Mouse (Mus musculus): ENCODE data around the gene Wbp2. TPM values are rescaled to one million over a fixed set of nuclear protein-coding genes. Genes with fewer than 3 reads are reported as not detected.
A peak's percentile ranks its signal among the peaks of the same experiment; 100 is the strongest.
"Not testable (repeated sequence)": the region's sequence is repeated elsewhere in the genome, so short reads cannot be mapped to it uniquely, and the experiment has no call there.

The Wbp2 gene
- total RNA-seq (2021), result 100 to 1,000 TPM; 126 to 136 TPM
- long read RNA-seq, experiment 1, transcript Wbp2-201 (8 exons, 1,826 nt), result major isoform, 44 of 75 reads
- long read RNA-seq, experiment 1, partial matches to known transcripts, result 3 of 75 reads
- long read RNA-seq, experiment 1, other reads (novel, unspliced or antisense), result 23 of 75 reads
- long read RNA-seq, experiment 2, transcript Wbp2-201 (8 exons, 1,826 nt), result major isoform, 77 of 105 reads
- long read RNA-seq, experiment 2, partial matches to known transcripts, result 2 of 105 reads
- long read RNA-seq, experiment 2, other reads (novel, unspliced or antisense), result 21 of 105 reads

DNA sequence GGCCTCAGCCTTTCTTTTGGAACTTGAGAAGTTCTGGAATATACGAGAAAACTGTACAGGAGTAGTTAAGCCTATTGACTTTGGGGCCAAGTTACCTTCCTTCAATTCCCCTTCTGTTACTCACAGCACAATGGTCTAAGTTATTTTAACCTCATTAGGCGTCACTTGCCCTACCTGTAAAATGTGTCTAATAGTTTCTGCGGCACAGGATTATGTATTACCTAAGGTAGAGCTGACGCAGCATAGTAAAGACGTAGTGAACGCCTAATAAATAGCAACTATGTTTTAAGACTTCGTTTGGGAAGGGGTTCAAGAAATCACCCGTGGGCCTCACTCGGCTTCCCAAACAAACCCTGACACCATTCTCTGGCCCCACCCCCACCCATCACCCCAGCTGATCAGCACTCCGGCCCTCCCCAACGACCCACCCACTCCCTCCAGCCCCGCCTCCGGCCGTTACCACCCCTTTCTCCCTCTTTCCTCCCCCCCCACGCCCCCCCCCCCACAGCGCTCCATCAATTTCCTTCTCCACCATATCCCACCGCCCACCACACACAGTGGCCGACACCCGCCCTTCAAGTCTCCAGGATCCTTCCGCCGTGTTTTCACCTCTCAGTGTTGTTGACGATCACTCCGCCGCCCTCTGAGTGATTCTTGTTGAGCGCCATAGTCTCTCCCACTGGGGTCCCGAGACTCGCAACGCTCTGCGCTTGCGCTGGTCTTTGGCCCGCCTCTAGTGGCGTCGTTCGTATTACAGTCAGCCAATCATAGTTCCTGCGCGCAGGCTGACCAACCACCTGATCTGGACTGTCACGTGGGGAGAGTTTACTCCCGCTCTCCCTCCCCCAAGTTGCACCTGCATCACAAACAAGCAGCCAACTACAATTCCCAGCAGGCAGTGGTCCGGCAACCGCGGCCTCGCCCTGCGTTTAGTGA, at the start of gene Wbp2:
Gene Wbp2 (minus strand): TSS at position 738 of the 936 bp plus-strand sequence.
- DNase-seq (ENCODE audit: low spot score in 2 of 2), result peak; percentile 83 to 92

DNA sequence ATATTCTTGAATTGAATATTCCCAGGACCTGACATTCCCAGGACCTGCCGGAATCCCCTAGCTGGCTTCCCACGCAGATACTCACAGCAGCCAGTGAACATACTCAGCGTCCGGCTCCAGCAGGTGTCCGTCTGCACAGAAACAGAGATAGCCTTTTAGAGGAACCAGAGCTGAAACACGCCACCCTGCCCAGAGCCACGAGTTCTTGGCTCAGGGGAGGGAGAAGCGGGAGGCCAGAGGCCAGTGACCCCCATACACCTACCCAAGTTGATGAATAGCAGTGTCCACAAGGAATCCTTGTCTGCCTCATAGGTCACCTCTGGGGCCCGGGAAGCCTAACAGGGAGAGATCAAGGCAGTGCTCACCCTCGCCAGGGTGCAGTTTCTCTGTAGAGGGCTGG, 47.4 kb upstream of the Wbp2 start:
- DNase-seq (ENCODE audit: low spot score in 2 of 2), result no peak

DNA sequence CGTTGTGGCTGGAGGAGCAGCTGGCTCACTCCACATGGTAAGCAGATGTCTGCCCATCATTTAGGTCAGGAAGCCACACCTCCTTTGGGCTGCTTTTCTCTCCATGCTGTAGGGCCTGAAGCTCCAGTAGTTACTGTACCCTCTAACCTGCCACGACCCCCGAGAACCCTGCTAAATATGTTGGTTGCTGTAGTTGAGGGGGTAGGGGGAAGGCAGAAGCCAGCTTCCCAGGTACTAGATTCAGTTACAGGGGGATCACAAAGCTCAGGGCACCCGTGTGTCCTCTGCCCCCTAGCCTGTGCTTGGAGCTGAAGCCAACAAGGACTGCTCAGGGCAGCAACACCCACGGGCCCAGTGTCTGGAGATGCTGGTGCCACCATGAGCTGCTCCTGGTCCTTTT, 46.7 kb upstream of the Wbp2 start:
- DNase-seq (ENCODE audit: low spot score in 2 of 2), result no peak

- DNase-seq (ENCODE audit: low spot score in 2 of 2), result no peak
These were observed 45.9 kb upstream of the Wbp2 start for GRCm38 (mm10) chr11:116132366-116133333.

DNA sequence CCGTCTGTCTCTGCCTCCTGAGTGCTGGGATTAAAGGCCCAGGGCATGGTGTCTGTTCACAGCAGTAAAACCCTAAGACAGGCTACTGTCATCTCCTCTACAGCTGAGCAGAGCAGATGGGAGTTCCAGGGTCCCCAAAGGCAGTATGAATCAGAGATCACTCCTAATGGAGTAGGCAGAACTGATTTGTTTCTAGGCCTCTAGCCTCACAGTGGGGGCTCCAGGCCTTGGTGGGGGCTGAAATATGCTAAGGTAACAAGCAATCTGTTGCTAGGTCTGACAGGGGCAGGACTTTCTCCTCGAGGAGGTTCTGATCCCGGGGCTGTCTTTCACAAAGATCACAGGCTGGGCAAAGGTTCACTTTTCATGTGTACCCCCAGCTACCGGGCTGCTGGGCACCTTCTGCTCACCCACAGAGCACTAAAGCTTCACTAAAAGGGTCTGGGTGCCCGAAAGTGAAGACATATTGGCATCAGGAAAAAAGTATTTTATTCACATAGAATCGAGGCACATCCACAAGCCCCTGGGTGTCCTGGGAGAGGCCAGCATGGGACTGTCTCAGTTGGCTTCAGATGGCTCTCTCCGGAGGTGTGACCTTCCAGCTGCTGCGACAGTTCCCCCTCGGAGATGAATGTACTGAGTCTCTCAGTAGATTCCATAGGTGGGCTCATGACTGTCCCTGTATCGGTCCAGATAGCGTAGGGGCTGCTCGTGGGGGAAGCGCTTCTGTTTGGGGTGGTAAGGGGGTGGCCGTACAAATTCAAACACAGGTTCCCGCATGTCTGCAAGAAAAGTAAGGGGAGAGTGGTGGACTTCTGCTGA, 44.8 kb upstream of the Wbp2 start:
- no peak for DNase-seq (ENCODE audit: low spot score in 2 of 2)

- DNase-seq (ENCODE audit: low spot score in 2 of 2), result peak; percentile 68 to 74
These were observed 43.9 kb upstream of the Wbp2 start, which contains the start of gene Trim65 for GRCm38 (mm10) chr11:116130488-116131205. Gene Trim65 (minus strand): TSS chr11:116131128.

DNA sequence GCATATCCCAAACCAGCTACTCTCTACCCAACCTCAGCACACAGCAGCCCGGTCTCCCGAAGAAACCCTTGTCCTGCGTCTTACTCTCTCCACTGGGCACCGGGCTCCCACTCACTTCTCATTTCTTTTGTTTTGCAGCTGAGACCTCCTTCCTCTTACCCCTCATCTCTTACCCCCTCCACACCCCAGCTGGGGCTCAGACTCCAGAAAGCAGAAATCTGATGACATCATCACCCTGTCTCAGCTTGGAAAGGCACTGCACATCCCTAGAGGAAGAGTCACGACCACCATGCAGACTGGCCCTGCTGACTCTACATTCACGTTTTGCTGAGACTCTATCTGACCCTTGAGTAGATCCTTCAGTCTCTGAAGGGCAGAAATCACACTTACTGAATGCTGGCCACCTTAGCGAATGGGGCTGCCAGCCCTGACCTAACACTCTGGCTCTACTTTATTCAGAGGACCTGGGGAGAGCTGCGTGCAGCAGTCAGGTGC, 43.2 kb upstream of the Wbp2 start:
- no peak for DNase-seq (ENCODE audit: low spot score in 2 of 2)

GRCm38 (mm10) chr11:116129091-116129790, 42.4 kb upstream of the Wbp2 start:
- no peak for DNase-seq (ENCODE audit: low spot score in 2 of 2)

DNA sequence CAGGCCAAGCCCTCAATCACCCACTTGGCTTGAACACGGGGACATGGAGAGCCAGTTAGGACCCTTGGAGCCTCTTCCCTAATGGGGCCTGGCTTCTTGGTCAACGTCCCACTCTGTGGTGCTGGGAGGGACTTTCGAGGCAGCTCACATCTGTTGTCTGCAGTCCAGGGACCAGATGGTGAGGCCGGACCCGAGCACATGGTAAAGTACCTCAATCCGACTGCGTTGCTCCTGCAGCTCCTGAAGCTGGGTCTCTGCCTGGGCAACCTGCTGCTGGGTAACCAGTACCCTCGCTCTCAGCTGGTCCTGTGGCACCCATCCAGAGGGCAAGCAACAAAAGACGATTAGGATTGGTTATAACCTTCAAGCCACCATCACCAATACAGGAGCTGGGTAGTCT, 41.2 kb upstream of the Wbp2 start:
- no peak for DNase-seq (ENCODE audit: low spot score in 2 of 2)

- DNase-seq (ENCODE audit: low spot score in 2 of 2), result peak; percentile 73 to 82
These were observed 40.6 kb upstream of the Wbp2 start, which contains the start of gene Trim47 for GRCm38 (mm10) chr11:116127156-116127980. Gene Trim47 (minus strand): TSS chr11:116127210.

DNA sequence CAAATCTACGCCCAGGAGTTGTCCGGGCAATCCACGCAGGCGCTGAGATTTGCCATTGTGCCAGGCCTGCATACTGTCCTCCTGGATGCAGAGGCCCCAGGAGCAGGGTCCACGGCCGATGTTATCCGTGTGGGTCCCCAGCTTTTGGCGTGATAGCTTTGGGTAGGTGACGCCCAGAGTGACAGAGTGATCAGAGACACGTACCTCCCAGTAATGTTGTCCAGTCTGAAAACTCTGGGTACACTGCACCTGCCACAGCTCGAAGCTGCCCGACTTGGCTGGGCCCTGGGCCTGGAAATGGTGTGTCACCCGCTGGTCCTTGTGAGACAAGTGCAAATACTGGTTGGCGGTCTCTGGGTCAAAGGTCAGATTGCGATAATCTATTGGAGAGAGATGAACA, 39.5 kb upstream of the Wbp2 start:
- no peak for DNase-seq (ENCODE audit: low spot score in 2 of 2)

DNA sequence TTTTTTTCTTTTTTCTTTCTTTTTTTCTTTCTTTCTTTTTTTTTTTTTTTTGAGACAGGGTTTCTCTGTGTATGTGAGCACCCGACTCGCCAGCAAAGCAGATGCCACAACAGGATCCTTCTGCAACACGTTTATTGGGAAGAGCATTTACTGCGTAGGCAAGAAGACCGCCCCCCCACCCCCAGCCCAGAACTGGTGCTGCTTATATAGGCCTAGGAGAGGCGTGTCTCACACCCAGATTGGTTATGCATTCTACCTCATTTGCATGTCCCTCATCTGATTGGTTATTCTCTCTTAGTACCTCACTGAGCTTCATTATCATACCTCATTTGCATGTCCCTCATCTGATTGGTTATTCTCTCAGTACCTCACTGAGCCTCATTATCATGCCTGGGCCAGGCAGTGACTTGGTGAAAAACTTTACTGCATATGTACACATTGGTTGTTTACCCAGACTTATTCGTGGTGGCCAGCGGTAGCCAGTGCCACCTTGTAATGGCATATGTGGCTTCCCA, 35.0 kb upstream of the Wbp2 start:
- DNase-seq (ENCODE audit: low spot score in 2 of 2), result not testable (repeated sequence)

- DNase-seq (ENCODE audit: low spot score in 2 of 2), result no peak
These were observed 31.0 kb upstream of the Wbp2 start for GRCm38 (mm10) chr11:116117819-116118218.

GRCm38 (mm10) chr11:116117241-116117640, 30.4 kb upstream of the Wbp2 start:
- no peak for DNase-seq (ENCODE audit: low spot score in 2 of 2)

- no peak for DNase-seq (ENCODE audit: low spot score in 2 of 2)
These were observed 24.9 kb upstream of the Wbp2 start for GRCm38 (mm10) chr11:116111611-116112203.

- no peak for DNase-seq (ENCODE audit: low spot score in 2 of 2)
These were observed 24.3 kb upstream of the Wbp2 start for GRCm38 (mm10) chr11:116111067-116111466.

DNA sequence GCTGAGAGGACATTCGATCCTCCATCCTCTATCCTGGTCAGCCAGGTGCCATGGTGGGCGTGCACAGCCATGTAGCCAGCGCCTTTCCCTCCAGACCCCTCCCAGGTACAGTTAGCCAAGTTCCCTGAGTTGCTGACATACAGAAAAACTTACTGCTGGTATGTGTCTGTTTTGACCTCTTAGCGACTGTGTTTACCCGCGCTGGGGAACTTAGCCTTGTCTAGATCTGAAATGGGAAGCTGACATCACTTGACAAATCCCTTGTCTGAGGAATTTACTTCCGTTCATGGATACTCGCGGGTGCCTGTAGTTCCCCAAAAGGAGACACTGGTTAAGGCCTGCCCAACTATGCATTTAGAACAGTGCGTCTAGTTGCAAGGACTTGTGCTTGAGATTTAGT, 23.7 kb upstream of the Wbp2 start:
- DNase-seq (ENCODE audit: low spot score in 2 of 2), result no peak
